Mouse (Mus musculus): Measurements from ENCODE around the gene Cnnm1.

Cnnm1 gene

DNA sequence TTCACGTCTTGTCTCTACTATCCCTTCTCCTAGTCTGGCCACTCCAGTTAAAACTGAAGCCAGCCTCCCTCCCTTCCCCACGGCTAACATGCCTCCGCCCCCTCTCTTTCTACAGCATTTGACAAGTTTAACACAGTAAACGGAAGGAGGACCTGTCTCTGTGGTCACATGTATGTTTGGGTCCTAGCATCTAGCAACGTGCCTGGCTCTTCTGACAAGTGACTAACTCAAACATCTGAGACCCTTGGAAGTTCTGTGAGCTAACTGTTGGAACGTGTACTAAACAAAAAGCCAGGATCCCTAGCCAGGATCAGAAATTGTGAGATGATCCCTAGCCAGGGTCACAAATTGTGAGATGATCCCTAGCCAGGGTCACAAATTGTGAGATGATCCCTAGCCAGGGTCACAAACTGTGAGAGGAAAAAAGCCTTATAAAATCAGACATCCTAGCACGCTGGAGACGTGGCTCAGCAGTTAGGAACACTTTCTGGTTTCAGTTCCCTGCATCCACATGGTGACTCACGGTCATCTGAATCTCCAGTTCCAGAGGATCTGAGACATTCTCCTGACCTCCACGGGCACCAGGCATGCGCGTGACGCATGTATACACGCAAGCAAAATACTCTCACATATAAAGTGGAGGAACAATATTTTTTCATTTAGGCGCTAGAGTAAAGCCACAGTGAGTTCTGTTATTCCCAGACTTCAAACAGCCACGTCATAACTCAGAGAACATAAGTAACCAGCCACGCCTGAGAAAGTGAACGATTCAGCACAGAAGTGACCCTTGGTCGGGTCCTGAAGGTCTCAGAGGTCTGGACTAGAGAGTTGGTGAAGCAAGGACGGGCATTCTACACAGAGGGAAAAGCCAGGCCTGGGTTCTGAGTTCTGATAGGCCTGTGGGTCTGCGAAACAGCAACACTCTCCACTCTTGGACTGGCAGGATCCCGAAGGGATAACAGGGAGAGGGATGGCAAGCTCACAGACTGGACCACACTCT lies 71.7 kb downstream of the Cnnm1 start:
- no peak for DNase-seq

DNA sequence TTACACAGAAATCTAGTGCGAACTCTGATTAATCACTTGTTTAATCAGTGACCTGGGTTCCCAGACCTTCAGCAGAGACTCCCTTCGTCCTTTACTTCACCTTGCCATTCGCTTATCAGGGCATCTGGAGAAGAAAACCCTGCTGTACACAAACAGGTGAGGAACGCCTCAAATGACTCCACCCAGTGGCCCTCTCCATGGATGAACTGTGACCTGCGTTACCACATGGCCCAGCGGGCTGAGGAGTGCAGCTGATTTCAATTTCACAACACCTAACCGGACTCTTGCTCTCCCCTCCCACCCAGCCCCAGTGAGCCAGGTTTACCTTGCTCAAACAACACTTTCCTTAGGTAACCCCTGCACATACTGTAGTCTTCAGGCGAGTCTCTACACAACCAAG lies 73.6 kb downstream of the Cnnm1 start:
- no peak for DNase-seq

GRCm38 (mm10) chr19:43515668-43516396 lies 75.6 kb downstream of the Cnnm1 start:
- no peak for DNase-seq

- no peak for DNase-seq
Measured at GRCm38 (mm10) chr19:43516397-43517035, 76.3 kb downstream of the Cnnm1 start.

DNA sequence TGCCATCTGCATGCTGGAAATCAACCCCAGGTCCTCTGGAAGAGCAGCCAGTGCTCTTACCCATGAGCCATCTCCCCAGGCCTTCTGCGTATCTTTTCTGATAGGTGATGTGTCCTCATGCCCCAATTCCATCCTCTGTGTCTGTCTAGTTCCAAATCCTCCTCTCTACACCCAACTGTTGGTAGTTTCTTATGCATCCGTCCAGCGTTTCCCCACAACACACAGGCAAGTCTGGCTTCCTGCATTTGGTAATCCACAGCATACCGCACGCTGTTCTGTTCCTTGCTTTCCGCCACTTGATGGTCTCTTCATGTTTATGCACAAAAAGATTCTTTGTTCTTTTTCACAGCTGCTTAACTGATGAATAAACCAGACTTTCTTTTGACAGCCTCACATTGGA lies 77.1 kb downstream of the Cnnm1 start:
- no peak for DNase-seq

DNA sequence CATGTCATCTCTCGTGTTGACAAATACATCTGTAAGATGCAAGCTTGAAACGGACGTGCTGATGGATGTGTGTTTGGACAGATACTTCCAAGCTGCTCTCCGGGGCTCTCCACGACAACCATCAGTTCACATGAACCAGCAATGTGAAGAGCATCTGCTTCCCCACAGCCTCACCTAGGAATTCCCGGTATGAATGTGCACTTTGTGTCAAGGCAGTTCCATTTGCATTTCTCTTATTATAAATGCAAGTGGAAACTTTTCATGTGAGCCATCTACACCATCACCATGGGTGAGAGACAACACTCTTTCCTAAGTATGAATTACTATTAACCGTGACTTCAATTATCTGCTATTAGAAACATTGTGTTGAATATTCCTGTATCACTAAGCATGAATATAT lies 77.6 kb downstream of the Cnnm1 start:
- no peak for DNase-seq

DNA sequence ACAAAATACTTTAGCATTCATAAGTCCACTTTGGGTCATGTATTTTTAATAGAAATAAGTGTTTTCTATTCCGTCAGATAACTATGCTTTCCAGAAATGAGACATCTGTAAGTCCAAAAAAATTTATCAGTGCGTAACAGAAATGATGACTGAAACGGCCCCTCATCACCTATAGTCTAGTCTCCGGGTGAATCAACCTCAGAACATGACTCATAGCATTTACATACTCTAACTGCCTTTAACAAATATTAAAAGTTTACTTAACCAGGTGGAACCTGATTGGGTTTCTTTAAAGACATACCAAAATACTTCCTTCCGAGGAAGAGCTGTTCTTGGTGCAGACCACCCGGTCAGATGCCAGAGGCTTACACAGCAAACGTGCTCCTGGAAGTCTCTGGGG lies 78.0 kb downstream of the Cnnm1 start:
- no peak for DNase-seq

DNA sequence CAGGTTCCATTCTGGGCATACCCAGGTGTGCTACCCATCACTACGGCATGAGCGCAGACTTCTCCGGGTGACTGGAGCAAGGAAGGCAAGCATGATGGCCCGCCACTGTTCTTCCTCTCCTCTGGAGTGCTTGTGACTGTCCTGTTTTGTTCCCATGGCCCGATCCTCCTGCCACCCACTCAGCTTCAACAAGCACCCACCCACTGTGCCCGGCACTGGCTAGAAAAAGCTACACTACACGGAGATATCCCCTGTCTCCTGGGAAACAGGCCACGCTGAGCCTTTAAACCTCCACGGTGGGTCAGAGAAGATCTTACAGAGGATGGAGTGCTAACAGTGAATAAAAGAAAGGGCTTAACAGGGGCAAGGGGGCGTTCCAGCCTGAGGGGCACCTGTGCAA lies 79.0 kb downstream of the Cnnm1 start:
- DNase-seq, result no peak

DNA sequence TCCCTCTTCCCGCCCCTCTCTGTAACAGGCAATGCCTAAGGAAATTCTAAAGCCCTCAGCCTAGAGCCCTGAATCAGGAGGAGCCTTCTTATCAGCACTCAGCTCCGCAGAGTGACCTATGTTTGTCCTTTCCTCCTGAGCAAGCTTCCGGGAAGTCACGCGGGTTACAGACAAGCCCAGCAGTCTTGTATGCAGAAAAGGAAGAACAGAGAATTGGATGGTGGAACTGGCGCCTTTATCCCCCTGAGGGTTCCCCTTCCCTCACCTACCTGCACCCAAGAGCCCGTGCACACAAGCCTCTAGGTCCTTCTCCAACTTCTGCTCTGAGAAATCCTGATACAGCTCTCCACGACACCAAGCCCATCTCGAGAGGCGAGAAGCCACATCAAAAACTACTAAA lies 80.2 kb downstream of the Cnnm1 start:
- DNase-seq, result no peak

DNA sequence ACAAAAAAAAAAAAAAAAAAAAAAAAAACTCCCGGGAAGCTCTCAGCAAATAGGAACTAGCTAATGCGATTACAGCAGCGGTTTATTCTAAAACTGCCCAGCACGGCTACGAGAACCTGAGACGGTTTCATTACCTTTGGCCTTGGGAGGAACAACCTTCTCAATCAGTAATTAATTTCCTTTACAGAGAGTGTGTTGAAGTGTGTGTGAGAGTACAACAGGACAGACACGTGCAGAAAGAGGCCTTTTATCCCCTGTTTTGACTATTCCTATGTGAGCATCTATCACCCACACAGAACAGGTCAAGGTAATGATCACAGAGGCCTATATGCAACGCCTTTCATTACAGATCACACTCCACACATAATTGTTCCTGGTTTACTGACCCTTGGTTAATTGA lies 81.1 kb downstream of the Cnnm1 start:
- no peak for DNase-seq

DNA sequence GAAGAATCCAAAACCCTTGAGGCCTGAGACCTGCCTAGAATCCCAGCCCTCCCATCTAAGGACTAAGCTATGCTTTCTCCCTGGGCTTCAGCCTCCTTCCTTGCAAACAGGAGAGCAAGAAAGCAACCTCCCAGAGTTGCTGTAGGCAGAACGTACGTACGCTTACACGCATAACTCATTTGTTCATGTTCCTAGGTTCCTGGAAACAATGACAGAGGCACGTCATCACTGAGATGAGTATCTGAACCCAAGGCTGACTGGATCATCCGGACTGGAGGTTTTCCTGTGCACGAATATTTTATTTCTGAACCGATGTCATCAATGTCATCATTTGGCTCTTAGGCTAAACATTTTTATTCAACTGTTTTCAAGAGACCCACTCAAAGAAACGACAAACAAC lies 81.8 kb downstream of the Cnnm1 start:
- no peak for DNase-seq

DNA sequence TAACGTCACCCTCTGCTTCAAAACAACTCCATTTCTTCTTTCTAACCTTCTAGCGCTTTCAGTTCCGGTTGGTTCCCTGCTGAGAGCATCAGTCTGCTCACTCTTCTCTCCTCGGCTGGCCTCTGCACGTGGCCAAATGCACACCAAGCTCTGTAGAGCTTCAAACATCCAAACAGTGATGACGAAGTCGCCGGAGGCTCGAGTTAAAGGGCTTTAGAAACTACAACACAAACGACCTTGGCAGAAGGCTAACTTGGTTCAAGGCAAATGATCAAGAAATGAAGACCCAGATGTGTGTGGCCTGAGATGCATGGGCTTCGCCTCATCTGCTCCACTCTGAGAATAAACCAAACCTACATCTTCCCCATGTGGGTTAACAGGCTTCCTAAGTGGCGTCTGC lies 83.3 kb downstream of the Cnnm1 start:
- peak; percentile 23 for DNase-seq

DNA sequence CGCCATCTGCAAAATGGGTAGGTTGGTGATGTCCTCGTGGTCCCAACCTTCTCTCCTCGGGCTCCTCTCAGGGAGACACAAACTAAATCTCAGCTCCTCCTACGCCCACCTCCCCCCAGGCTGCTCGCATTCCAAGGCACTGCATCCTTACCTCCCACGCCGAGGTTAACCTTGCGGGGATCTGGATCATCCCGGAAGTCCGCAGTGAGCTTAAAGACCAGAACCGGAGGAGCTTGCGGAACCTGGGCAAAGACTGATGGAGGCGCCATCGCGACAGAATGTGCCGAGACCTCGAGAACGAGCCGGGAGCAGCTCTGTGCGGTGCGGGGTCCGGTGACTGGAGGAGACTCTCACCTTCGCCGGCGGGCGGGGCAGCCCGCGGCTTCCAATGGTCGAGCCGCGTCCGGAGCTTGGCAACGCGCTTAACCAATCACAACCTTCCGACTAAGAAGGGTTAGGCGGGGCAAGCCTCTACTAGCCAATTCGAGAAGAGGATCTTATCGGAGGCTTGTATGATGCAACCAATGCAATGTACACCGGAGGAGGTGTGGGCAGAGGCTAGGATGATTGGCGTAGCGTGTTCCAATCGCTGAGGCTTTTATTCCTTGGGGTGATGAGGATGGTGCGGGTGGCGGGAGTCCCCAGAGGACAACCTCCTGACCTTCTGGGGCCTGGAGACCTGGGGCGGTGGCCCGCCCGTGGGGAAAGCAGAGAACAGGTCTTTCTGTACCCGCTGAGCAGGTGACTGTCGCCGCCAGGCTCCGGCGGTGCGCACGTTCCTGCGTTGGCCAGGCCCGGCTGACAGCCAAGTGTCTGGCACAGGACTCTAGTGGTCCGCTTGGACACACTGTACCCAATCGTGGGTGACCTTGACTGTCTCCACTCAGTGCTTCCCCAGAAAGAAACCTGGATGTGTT lies 84.2 kb downstream of the Cnnm1 start, which contains the start of gene Got1:
Got1 (minus strand) TSS at position 419 of the 917 bp plus-strand sequence.
- peak; percentile 89 for DNase-seq

DNA sequence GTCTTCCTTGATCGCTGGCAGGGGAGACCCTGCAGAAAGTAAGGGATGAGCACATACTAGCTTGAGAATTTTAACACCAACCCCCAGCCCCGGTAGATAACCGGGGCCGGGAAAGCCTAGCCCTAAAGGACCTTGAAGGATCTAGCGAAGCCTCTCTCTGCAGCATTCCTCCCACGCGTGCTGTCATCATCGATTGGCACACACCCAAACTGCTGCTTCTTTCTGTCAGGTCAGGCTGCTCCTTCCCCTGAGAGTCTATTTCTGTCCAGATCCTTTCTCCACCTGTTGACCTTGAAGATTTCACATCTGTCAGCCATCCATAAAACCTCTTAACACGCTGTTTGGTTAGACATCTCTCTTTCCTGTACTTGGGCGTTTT lies 84.9 kb downstream of the Cnnm1 start:
- DNase-seq, result peak; percentile 41

GRCm38 (mm10) chr19:43525566-43525965 lies 85.3 kb downstream of the Cnnm1 start:
- DNase-seq, result no peak

DNA sequence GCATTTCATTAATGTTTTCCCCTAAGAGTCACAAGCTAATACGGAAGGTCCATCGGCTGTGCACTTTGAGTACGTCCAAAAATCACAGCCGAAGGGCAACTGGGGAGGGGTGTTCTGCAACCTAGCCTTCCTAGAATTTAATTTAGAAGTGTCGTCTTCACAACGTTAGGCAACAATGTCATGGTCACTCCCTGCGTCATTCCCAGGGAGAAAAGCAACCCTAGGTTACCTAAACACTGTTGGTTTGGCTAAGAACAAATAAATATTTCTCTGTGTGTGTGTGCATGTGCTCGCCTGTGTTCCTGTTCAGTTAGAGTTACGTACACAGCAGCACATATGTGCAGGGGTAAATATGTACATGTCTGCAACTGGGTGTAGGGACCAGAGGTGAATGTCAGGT lies 85.8 kb downstream of the Cnnm1 start:
- no peak for DNase-seq

DNA sequence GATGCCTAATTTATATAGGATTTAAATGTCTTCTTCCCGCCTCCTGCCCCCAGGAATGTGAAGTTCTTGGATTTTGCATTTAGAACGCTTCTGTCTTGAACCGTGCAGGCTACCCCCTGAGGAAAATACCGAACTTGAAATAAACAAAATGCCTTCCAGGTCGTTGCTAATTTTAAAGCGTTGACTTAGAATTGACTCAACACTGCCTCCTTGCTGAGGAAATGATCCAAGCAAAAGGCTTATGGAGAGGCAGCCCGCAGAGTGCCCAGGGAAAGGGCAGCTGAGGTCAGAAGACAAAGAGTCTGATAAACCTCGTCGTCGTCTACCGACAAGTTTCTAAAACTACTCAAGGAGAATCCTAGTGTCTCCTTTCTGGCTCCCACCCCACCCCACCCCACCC lies 86.9 kb downstream of the Cnnm1 start:
- DNase-seq, result no peak

DNA sequence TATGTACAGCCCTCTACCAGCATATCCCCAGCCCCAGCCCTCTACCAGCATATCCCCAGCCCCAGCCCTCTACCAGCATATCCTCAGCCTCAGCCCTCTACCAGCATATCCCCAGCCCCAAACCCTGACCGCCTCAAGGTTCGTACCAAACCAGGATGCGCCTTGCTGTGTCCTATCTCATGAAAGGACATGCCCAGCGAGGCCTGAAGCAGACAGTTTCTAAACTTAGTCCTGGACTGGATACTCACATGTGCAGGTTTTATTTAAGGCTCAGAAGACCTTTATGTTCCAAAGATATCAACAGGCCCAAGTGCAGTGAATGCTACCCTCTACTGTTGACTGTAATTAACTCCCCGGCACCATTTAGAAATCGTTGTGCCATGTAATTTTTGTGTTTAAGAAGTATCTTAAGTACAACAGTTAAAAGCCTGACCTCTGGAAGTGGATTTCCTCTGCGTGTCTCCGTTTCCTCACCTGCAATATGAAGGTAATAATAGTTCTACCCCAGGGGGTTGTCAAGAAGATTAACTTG lies 87.9 kb downstream of the Cnnm1 start:
- DNase-seq, result no peak

DNA sequence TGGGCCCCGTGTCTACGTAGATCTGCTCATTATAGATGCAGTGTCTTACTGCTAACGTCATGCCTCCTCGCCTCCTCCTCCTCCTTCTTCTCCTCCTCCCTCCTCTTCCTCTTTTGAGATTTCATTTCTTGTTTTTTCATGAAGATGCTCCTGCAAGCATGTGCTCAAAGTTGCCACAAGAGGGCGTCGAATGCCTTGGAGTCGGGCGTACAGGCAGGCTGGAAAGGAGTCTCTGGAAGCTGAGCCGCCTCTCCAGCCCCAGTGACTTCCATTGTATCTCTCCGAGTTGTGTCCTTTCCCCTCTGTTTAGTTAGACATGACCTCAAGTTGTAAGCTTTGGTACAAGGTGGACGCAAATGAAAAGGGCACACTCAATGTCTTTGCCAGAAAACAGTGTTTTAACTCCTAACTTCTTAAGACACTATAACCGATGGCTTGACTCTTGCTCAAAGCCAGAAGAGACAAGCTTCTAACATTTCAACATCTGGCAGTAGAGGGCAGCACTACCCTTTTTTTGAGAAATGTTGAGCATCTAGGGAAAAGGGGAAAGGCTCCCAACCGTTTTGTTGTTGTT lies 90.0 kb downstream of the Cnnm1 start:
- peak; percentile 62 for DNase-seq

DNA sequence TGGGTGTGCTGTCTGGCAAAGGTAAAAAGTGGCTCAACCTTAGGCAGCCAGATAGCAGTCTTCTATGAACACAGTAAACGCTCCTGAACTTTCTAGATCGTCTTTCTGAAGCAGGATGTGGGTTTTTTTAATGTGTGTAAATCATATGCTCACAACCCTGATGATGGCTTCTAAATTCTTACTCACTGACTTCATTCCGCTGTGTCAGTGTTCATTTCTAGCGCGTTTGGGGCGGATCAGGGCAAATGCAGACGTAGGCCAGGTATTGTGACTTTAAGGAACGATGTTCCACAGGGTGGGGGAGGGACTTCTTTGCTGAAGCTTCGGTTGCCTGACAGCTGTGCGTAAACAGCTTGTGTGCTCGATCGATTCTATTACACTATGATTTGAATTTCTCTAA lies 90.7 kb downstream of the Cnnm1 start:
- DNase-seq, result no peak

- no peak for DNase-seq
Measured at GRCm38 (mm10) chr19:43535372-43535771, 95.1 kb downstream of the Cnnm1 start.

All from right cerebral cortex, postnatal 4 days (tissue).